Mouse (Mus musculus): ENCODE data around the gene Mob1a.

DNA sequence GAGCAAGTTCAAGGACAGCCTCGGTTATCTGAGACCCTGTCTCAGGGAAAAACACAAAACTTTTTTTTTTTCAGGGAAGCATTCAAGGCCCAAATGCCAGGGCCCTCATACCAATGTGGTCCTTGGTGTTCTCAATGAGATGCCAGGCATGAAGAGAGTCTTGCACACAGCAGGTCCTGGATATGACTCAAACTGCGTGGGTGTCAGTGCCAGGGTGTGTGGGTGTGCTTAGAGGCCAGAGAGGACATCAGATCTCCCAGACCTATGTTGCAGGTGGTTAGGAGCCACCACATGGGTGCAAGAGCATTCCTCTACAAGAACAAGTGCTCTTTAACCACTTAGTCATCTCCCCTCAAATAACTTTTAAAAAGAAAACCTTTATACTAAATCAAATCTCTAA is 24.5 kb upstream of the Mob1a start:
- TF ChIP-seq POLR2A (IDR thresholded peaks at IDR 0.05; ENCODE audit: borderline replicate concordance, insufficient read depth, low read length) (no peak), CTCF (IDR thresholded peaks at IDR 0.05; ENCODE audit: borderline replicate concordance, insufficient read depth, low read depth, low read length) (no peak)
